Mouse (Mus musculus): ENCODE measurements around the gene Rhbdl1.

DNA sequence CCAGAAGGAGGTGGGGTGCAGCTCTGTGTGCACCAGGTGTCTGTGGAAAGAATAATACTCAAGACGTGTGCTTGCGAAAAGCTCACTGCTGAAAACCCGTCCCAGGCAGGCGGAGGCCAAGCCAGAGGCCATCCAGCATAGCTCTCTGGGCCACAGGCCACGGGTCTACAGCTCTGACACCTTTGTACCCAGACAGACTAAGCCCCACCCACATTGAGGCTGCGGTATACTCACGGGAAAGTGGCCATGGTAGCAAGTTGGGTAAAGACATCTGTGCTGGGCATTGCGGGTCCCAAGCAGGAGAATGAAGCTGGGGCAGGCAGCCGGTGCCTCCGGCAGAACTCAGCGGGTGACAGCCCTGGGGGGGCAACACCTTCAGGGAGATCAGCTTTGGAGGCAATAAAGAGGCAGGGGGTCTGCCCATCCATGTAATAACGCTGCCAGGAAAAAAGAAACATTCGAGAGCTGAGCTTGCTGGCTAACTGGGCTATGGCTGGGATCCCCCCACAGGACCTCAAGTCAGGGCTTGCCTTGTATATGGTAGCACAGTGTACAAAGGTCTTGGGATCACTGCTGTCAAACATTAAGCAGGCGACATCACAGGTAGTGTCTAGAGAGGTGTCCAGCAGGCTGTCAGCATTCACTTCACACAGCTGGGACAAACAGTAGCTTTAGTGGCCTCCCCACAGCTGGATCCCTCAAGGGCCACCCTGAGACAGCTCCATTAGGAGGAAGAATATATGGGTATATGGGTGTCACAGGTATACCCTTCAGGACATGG lies 2.5 kb upstream of the Rhbdl1 start:
- TF ChIP-seq CTCF (IDR thresholded peaks at IDR 0.05; ENCODE audit: extremely low read depth, insufficient read depth, low read length) (no peak), POLR2A (IDR thresholded peaks at IDR 0.05; ENCODE audit: extremely low read depth, insufficient read depth, low read length) (no peak)

Data from cortical plate, adult 2 months (tissue).